Comparison of ENCODE assay signal across 9 mouse cellular contexts in the genomic region with DNA sequence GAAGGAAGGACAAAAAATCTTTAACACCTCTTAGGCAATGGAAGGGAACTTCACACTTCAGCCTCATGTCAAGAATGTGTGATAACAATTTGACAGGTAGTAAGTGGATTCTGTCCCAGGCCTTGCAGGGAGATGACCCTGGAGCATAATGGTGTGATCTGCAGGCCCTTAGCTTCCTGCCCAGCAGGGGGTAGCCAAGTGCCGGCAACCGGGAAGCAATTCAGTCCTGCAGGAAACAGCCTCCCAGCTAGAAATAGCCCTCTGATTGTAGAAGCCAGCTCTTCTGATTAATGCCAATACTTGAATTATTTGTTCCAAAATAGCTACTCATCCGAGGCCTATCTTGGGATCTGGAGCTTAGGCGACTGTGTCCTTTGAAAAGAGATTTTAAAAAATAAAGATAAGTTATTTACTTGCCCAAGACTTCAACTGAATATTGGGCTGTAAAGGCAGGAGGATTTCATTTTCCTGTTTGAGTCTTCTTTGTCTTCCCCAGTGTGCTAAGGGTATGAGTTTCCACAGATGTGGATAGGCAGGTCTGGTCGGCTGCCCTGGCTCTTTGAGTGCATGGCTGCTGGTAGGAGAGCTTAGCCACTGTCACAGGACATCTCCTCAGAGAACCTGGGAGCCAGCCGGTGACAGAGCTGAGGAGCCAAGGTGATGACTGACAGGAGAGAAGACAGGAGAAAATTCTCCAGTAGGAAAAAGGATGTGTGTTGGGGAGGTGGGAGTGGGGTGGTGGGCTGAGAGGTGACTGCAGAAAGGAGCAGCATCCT.
DNase-seq lines count a peak whose midpoint lies in the region; ATAC-seq and TF ChIP-seq lines count a peak whose summit lies in the region.
"Had no signal": no experiment of that assay in that cellular context is flagged by ENCODE, and none has a peak within 500 bp of the region (broad histone marks: within the 10 kb centered on the region; RNA-seq: fewer than 3 reads in every experiment).

No protein-coding gene starts in this region.

- peak; percentile 66 for DNase-seq in ES-CJ7 (ENCODE audit: low read depth, low spot score)
- peak; percentile 85 for DNase-seq in brain, embryonic 14.5 days (ENCODE audit: low read depth)
- DNase-seq in heart, postnatal 0 days (ENCODE audit: low spot score): peak; percentile 82
- DNase-seq in kidney, postnatal 10 days: peak; percentile 84
- DNase-seq in lung, postnatal 0 days (ENCODE audit: low spot score): peak; percentile 88
- peak; percentile 20 for DNase-seq in retina, adult 2 months (ENCODE audit: low read depth, low spot score)
- DNase-seq: liver, embryonic 13.5 days had no signal

- 29% methylated on average over 6 of the region's 6 CpGs for WGBS in forebrain, embryonic 13.5 days
- 8% methylated on average over 6 of the region's 6 CpGs for WGBS in heart, postnatal 0 days
- WGBS in lung, postnatal 0 days: 11% methylated on average over 6 of the region's 6 CpGs

- ATAC-seq in forebrain, embryonic 13.5 days: peak; percentile 81
- ATAC-seq in heart, postnatal 0 days (ENCODE audit: insufficient read depth, low read depth): peak; percentile 85
- ATAC-seq in lung, postnatal 0 days: peak; percentile 87
- no peak for ATAC-seq in monocyte, adult 5-6 weeks (replicated peaks; ENCODE audit: insufficient number of reproducible peaks, low FRiP score, low TSS enrichment, poor library complexity, severe bottlenecking)

- no peak overlapping the region for H3K4me2 ChIP-seq in forebrain, embryonic 13.5 days
- no peak overlapping the region for H3K4me2 ChIP-seq in heart, postnatal 0 days (ENCODE audit: low read depth, low read length)
- H3K4me2 ChIP-seq in lung, postnatal 0 days (replicated peaks; ENCODE audit: low read depth, low read length): no peak overlapping the region
- H3K4me2 ChIP-seq: liver, embryonic 13.5 days had no signal

- TF ChIP-seq POLR2A in brain, embryonic 14.5 days (IDR thresholded peaks at IDR 0.05; ENCODE audit: borderline replicate concordance, extremely low read depth, insufficient read depth, insufficient read length, poor library complexity, severe bottlenecking): no peak

- TF ChIP-seq EP300 in heart, postnatal 0 days (IDR thresholded peaks at IDR 0.05; ENCODE audit: low read depth): no peak
- TF ChIP-seq EP300 in lung, postnatal 0 days (IDR thresholded peaks at IDR 0.05): 0 out of 2 replicates have a peak, but pooled peaks have one; percentile 16

- H3K36me3 ChIP-seq in forebrain, embryonic 13.5 days (ENCODE audit: poor library complexity, severe bottlenecking): no peaks in the 10 kb centered on the region
- no peaks in the 10 kb centered on the region for H3K36me3 ChIP-seq in heart, postnatal 0 days (replicated peaks; ENCODE audit: control insufficient read depth, insufficient read depth, low read length)
- H3K36me3 ChIP-seq in lung, postnatal 0 days (ENCODE audit: insufficient read depth, low read length): no peaks in the 10 kb centered on the region
- H3K36me3 ChIP-seq: liver, embryonic 13.5 days had no signal

- peaks cover 3% of the 10 kb centered on the region; the same call in 1 of the 2 replicates for H3K27me3 ChIP-seq in forebrain, embryonic 13.5 days
- no peaks in the 10 kb centered on the region for H3K27me3 ChIP-seq in heart, postnatal 0 days (ENCODE audit: control insufficient read depth, insufficient read depth, low read length)
- H3K27me3 ChIP-seq in lung, postnatal 0 days (replicated peaks; ENCODE audit: insufficient read depth, low read length): no peaks in the 10 kb centered on the region
- H3K27me3 ChIP-seq: liver, embryonic 13.5 days had no signal

- TF ChIP-seq CTCF in brain, embryonic 14.5 days (IDR thresholded peaks at IDR 0.05; ENCODE audit: borderline replicate concordance, extremely low read depth, insufficient read depth, insufficient read length): peak; percentile 79
- TF ChIP-seq CTCF in heart, postnatal 0 days (IDR thresholded peaks at IDR 0.05; ENCODE audit: low read depth): peak; percentile 81
- TF ChIP-seq CTCF in lung, postnatal 0 days (IDR thresholded peaks at IDR 0.05): peak; percentile 87

- H3K9ac ChIP-seq in forebrain, embryonic 13.5 days: no peak overlapping the region
- H3K9ac ChIP-seq in heart, postnatal 0 days (replicated peaks; ENCODE audit: low read depth, low read length): no peak overlapping the region
- no peak overlapping the region for H3K9ac ChIP-seq in lung, postnatal 0 days (replicated peaks; ENCODE audit: low read depth)
- H3K9ac ChIP-seq: liver, embryonic 13.5 days had no signal

- no peak overlapping the region for H3K4me3 ChIP-seq in forebrain, embryonic 13.5 days
- no peak overlapping the region for H3K4me3 ChIP-seq in heart, postnatal 0 days (ENCODE audit: low read depth, low read length)
- H3K4me3 ChIP-seq in lung, postnatal 0 days (ENCODE audit: low read depth, low read length): no peak overlapping the region
- H3K4me3 ChIP-seq: liver, embryonic 13.5 days had no signal

- H3K9me3 ChIP-seq in forebrain, embryonic 13.5 days (replicated peaks): no peaks in the 10 kb centered on the region
- H3K9me3 ChIP-seq in heart, postnatal 0 days (replicated peaks; ENCODE audit: control insufficient read depth, low read length): no peaks in the 10 kb centered on the region
- no peaks in the 10 kb centered on the region for H3K9me3 ChIP-seq in lung, postnatal 0 days (ENCODE audit: low read length)
- H3K9me3 ChIP-seq: liver, embryonic 13.5 days had no signal

- H3K27ac ChIP-seq in forebrain, embryonic 13.5 days: no peak overlapping the region; the same call in 1 of the 2 replicates
- H3K27ac ChIP-seq in heart, postnatal 0 days (ENCODE audit: low read depth): no peak overlapping the region
- H3K27ac ChIP-seq in lung, postnatal 0 days (ENCODE audit: low read length): no peak overlapping the region
- H3K27ac ChIP-seq: liver, embryonic 13.5 days had no signal

- 0 out of 2 replicates have a peak, but pooled peaks cover 8% of the 10 kb centered on the region for H3K4me1 ChIP-seq in forebrain, embryonic 13.5 days
- H3K4me1 ChIP-seq in heart, postnatal 0 days (ENCODE audit: control insufficient read depth, insufficient read depth): no peaks in the 10 kb centered on the region
- no peaks in the 10 kb centered on the region for H3K4me1 ChIP-seq in lung, postnatal 0 days (ENCODE audit: insufficient read depth, low read depth, low read length)
- H3K4me1 ChIP-seq: liver, embryonic 13.5 days had no signal

Comparison
In these comparisons a context has a peak if more than half of its experiments do, and no peak if none do; other contexts are left out.
1. DNase-seq: peak in every context shown above with its lines; median percentile 88 in lung, postnatal 0 days; 85 in brain, embryonic 14.5 days; 84 in kidney, postnatal 10 days; 82 in heart, postnatal 0 days; 66 in ES-CJ7; 20 in retina, adult 2 months.